Mouse (Mus musculus) cerebellum, adult 9-11 months (tissue): Measurements from ENCODE around the gene Wfdc12.

Source experiments
- DNase-seq: peaks from one replicate; pipeline ENCODE4 v3.0.0; 2022

The Wfdc12 gene

DNA sequence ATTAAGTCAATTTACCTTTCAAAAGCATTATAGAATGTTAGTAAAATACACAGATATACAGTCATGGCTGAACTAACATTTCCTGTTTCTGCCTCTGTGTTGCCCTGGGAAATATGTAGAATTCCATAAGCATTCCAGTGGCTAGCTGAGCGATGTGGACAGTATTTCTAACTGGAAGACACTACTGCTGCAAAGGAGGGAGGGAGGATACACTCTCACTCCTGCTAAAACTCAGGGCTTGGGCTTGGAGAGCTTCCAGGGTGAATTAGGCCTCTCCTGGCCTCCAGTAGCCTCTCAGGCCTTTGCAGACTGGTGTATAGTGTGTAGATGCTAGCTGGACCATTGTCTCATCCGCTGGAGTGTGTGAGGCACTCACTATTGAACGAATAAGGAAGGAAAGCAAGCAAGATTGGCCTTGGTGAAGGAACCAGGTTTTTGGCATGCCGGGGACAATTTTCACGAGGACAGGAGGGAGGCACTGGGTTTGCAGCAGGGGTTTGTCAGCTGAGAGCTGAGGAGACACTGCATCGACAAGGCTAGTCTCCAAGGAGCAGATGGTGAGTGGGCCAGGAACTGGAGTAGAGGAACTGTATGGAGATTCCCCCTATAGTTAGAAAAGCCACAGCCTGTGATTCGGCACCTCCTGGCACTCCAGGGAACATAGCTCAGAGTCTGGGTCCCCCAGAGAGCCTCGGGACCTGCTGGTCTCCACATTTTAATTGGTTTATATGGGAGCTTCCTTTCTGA lies 15.6 kb downstream of the Wfdc12 start:
- DNase-seq, result peak; percentile 47

DNA sequence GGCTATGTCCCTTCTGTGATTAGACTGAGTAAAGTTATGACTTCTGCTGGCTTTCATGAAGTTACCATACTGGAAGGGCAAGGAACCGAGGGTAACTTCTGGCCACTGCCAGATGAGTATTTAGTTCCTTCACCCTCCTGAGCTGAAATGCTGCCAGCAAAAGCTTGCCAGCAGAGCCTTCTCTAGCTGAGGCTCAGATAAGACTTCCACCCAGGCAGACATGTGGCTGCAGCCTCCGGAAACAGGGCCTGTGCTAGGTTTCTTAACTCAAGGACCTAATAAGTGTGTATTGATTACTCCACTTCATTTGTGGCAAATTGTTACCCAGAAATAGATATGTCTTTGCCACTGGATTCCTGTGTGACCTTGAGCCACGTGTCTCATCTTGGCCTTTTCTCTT lies 17.0 kb downstream of the Wfdc12 start:
- no peak for DNase-seq

DNA sequence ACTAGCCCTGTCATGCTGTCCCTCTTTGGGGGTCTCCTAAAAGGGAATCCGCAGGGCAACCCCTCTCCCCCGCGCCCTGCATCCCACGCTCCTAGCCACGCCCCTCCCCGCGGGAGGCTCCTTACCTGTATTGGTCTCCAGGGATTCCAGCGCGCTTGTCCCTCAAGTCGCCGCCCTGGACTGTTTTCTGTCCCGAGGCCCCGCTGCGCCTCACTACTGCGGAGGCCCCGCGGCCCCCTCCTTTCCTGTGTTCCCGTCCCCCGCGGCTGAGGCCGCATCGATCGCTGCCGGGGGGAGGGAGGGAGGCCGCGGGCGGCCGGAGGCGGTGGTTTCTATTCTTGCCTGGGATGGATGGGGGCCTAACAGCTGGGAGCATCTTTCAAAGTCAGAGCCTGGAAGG lies 19.5 kb downstream of the Wfdc12 start, which contains the start of gene Kcns1:
Gene Kcns1, minus strand, starts transcription at position 212 of the 400 bp plus-strand sequence.
- no peak for DNase-seq

DNA sequence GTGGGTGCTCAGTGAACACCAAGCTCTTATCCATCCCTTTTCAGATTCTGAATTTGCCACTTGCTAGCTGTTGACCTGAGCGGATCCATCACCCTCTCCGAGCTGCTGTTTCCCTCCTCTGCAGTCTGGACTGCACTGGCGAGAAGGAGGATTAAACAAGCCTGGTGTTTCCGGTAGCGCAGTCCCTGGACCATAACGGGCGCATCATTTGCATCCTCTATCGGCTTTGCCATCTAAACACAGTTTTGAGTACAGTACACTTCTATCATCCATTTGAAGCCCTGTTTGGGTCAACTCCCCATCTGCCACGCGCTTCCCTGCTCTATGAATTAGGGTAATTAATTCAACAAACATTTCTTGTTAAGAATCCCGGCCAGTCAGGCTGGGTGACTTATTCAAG lies 20.1 kb downstream of the Wfdc12 start:
- DNase-seq, result no peak

DNA sequence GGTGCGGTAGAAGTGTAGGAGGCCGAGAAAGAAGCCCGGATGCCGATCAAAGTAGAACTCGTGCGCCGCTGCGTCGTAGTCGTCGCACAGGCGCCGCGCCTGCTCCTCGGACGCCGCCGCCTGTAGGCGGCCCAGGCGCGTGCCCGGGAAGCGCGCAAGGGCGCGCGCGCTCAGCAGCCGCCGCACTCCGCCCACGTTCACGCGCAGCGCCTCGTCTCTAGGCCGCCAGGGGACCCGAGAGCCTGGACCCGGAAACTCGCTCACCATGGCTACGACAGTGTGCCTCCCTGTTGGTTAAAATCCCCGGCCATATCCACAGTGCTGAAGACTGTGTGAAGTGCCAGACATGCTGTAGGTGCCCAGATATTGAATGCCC lies 21.8 kb downstream of the Wfdc12 start:
- DNase-seq, result no peak

DNA sequence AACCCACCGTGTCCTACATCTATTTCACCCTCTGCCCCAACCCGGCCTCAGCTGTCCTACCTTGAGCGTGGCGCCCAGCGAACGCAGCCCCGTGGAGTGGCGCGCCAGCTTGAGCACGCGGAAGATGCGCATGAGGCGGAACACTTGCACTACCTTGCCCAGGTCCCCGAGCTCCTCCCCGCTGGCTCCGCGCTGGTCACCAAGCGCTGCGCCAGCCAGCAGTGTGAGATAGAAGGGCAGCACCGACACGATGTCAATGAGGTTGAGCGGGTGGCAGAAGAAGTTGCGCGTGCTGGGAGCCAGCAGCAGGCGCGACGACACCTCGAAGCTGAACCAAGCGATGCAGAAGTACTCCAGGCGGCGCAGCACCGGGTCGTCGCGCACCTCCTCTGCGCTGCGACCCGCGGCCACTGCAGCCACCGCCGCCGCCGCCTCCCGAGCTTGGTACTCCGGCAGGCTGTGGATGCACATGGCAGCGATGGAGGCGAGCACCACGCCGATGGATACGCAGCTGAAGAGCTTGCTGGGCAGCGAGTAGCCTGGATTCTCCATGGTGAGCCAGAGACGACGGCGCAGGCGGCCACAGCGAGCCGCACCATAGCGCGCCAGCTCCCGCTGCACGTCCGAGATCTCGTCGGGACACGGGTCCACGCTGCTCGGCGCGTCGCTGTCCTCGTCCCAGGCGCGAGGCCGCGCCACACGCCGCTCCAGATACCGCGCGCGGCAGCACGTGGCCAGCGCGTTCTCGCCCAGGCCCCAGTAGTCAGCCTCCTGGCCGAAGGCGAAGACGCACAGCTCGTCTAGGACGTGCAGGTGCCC lies 22.4 kb downstream of the Wfdc12 start:
- DNase-seq, result no peak

DNA sequence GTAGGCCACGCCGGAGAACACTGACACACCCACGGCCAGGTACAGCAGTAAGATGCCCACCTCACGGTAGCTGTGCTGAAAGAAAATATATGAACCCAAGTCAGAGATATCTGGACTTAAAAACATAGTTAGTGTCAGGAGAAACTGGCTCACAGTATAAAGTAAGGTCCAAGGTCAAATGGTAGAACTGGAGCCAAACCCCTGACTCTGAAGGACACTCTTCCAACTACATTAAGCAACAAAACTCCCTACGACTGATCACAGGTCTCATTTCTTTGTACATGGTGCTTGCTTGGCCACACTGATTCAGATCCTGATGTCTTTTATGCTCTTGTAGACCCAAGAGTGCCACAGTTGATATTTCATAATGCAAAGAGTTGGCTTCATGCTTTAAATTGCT lies 25.5 kb downstream of the Wfdc12 start:
- no peak for DNase-seq

DNA sequence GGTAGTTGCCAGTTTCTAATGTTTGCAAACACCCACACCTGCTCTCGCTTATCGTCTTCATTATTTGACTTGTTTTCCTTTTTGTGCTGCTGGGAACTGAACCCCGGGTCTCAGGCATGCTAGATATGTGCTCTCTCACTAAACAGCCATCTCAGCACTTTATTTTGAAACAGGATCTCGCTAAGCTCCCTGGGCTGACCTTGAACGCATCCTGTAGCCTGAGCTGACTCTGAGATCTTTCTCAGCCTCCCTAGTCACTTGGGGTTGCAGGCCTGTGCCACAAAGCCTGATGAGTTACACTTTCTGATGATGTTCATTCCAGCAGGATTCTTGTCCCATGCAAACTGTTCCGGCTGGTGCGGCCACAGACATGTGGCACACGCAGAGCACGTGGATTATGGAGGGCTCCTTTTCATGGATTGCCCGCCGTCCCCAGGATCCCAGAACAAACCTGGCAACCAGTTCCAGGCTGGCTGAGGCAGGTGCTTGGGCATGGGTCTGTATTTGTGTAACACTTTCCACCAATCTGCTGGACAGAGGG lies 28.8 kb downstream of the Wfdc12 start:
- DNase-seq, result no peak

DNA sequence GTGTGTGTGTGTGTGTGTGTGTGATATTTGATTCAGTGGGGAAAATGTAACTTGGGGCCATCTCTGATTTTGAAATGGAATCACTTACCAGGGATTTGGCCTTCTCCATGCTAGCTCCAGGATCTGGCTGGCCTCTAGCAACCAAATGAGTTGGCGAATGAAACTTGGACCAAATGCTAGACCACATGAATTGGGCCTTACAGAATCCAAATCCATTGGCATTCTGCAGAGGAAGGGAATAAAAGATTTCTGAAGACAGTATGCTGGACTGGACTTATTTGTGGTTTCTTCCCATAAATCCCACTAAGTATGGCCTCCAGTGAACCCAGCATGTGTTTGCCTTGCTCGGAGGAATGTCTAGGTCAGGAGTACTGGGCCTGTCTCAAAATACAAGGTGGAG lies 31.6 kb downstream of the Wfdc12 start:
- DNase-seq, result no peak

DNA sequence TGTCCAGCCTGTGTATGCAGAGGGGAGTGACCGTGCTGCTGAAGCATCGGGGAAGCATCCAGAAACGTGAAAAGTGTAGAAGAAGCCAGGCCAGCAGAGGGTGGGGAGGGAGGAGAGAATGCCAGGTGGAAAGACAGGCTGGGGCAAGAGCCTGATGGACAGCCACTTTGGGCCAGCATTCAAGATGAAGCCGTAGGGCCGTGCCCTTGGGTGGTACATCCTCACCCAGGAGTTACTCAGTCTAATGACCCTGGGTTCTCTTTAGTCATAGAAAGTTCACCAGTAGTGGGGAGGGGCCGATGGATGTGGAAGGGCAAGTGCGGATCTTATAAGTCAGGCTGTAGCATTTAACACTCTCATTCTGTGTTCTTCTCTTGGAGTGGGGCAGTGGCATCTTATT lies 34.2 kb downstream of the Wfdc12 start:
- DNase-seq, result no peak

DNA sequence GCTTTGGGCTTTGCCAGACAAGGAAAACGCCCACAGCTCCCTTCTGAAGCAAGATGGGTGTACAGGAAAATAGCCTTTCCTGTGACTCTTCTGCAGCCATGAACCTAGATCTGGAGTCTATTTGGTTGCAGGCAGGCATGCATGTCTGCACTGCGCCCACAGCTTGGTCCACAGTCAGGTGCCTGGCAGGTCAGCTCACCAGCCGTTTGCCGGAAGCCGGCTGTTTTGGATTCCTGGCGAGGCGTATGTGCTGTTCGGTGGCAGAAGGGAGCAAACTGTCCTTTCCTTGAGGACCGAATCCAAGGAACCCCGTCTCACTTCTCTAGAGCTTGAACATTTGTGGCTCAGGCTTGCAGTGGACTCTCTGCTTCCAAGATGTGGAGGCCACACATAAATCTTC lies 36.4 kb downstream of the Wfdc12 start:
- peak; percentile 77 for DNase-seq

DNA sequence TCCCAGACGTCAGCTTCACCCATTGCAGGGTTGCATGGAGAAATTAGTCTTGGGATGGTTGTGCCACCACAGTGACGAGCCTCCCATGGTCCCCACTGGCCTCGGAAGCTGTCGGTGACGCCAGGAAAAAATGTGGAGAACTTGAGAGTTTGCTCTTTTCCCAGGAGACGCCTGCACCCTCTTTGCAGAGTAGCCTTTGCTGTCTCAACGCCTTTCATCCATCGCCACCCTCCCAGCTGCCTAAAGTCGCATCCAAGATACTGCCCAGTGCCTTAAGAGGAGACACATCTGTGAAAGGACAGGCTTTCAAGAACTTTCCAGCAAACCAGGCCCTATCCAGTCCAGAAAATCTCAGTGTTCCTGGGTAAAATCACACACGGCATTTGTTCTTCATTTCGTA lies 38.1 kb downstream of the Wfdc12 start:
- no peak for DNase-seq

DNA sequence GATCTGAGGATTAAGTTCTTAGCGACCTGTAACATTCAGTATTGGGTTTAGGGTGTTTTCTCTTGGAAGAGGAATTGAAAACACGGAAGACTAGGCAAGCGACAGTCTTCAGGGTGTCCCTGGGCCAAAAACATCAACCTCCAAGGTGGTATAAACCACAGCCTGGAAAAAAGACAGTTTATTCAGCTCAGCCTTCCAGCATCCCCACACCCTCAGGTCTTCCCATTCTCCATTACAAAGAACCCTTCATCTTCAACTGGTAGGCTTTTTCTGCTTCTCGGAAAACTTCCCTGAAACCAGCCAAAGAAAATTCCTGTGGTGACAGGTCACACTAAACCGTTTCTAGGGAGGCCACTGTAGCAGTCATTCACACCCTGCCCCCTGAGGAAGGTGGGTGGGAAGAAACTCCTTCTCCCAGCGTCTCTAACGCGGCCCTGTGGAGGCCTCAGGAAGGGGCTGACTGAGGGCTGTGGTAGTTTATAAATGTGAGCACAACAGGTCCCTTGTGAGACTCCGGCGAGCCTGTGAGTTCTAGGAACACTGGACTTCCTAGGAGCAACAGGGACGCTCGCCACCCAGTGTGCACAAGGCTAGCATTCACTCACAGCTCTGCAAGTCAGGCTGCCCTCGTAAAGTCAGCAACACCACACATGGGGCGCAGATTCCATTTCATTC lies 40.2 kb downstream of the Wfdc12 start:
- no peak for DNase-seq

DNA sequence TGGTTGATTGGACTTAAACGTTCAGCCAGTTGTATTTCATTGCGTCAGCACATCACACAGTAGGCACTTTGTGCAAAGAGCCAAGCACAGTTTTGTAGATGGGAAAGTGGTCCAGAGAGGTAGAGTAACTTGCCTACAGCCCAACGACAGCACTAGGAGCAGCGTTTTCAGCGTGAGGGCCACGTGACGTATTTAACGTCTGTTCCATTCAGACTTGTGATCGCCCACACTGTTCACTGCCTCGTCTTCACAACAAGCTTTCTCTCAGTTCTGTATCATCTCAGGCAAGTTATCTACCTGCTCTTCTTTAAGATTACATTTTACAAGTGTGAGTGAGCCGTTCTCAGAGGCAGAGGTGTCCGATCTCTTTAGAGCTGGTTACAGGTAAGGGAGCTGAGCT lies 43.9 kb downstream of the Wfdc12 start:
- no peak for DNase-seq

DNA sequence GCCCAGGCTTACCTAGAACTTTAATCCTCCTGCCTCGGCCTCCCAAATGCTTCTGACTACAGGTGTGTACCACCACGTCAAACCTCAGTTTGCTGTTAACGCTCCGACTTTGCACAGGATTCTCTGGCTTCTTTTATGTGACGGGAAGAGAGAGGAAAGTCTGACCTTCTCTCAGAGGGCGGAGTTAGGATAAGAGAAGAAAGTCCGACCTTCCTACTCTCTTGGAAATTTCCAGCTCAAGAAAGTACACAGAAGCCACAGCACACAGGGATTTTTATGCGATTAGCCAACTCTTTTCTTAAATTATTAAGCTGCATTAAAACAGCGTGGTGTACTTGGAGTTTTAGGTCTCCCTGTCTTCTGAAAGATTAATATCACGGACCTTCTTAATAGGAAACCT lies 45.9 kb downstream of the Wfdc12 start:
- no peak for DNase-seq

DNA sequence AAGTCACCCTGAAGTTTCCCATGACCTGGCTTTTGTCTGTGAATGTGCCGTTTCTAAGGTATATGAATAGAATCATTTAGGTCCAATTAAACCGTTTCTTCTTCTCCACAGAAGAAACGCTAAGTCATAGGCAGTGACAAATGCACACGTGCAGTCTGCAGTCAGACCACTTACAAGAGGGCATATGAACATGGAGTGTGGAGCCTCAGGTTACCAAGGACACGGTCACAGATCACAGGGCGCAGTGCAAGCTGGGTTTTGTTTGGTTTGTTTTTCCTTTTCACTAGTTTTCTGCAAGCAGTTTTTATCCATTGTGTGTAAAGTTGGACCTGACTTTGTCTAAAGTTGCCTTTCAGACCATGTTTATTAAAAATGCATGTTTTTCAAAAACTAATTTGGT lies 46.4 kb downstream of the Wfdc12 start:
- no peak for DNase-seq

DNA sequence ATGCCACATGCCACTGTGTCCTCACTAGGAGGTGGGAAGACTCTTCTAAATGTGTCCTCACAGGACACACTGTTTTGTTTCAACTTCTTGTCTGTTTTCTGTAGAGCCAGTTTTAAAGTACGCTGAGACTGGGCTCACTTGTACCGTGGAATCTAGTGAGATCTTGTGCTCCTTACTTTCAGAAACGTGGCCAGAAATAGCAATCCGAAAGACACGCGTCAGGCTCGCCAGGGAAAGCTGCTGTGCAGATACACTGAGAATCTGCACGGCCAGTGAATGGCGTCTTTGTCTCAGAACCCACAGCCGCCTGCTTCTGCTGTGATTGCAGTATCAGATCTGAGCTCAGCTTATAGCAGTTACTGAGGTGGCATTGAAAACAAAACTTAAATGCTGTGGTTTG lies 48.4 kb downstream of the Wfdc12 start:
- DNase-seq, result no peak
